Mouse (Mus musculus): ENCODE data around the gene Axl. TPM values are rescaled to one million over a fixed set of nuclear protein-coding genes. Genes with fewer than 3 reads are reported as not detected.
"Not testable (repeated sequence)": the region's sequence is repeated elsewhere in the genome, so short reads cannot be mapped to it uniquely, and the experiment has no call there.

Gene Axl
- total and polyA plus RNA-seq, 3 experiments, result 0.11 to 2.5 TPM; not detected in 1

DNA sequence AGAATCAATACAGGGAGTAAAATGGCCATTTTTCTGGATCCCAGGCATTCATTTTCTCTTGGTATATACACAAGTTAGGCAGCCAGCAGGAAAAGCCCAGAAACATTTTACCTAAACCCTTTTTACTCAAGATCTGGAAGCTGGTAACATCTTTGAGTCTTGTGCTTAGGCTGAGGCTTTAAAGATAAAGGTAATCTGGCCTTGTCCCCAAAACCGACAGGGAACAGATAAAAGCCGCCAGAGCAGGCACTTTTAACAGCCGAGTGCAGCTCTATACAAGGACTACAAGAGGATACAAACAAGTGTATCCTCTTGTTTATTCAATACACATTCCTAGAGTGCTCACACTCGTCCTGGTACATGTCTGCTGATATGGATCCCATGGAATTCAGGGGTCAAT is 53.5 kb downstream of the Axl start:
- Histone ChIP-seq H3K4me1 (ENCODE audit: insufficient read depth, low read depth, low read length) (peaks cover 17% of the 10 kb centered on the region), H3K4me3 (ENCODE audit: low read depth, low read length) (no peak overlapping the region), H3K9me3 (replicated peaks) (no peaks in the 10 kb centered on the region), H3K36me3 (replicated peaks) (peaks cover 95% of the 10 kb centered on the region), H3K27me3 (ENCODE audit: insufficient read depth, low read length) (no peaks in the 10 kb centered on the region)
- TF ChIP-seq CTCF (IDR thresholded peaks at IDR 0.05; ENCODE audit: low read depth, low read length) (no peak), GATA1 (IDR thresholded peaks at IDR 0.05; ENCODE audit: borderline replicate concordance, low read length) (no peak), POLR2AphosphoS5 (IDR thresholded peaks at IDR 0.05; ENCODE audit: insufficient replicate concordance, low read depth, low read length) (no peak), TAL1 (conservative IDR thresholded peaks at IDR 0.05; ENCODE audit: low read depth, low read length) (no peak), GATA2 (IDR thresholded peaks at IDR 0.05; ENCODE audit: borderline replicate concordance, low read depth, low read length) (no peak)
- DNase-seq (ENCODE audit: low spot score) (no peak), ATAC-seq (ENCODE audit: extremely low read depth, insufficient number of reproducible peaks, low FRiP score, poor library complexity, severe bottlenecking) (no peak)

DNA sequence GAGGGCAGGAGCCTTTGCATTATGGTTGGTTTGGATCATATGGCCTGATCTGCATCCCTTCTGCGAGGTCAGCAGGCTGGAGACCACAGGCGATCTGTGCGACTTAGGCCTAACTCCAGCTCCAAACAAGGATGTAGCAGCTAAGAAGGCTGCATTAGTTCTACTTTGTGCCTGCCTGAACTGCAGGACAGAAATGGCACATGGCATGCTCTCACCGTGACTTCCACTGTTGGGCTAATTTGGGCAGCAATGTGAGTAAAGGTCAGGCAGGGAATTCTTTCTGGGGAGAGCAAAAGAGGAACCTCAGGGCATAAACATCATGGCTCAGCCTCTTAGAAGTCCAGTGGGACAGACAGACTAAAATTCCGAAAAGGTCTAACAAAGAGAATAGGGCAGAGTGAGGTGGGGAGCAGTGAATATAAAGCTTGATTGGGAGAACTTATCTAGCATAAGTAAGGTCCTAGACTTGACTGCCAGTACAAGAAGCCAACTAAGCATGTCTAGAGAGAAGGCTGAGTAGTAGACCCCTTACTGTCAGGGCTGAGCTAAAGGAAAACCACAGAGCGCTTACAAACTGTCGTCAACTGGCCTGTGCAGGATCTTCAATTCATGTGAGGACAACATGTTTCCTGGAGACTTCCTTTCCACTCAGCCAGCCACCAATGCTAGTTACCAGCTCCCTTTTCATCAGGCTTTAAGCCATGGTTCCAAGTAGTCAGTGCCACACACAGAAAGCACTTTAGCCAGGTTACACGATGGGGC is 57.0 kb downstream of the Axl start:
- no peaks in the 10 kb centered on the region for H3K9me3 ChIP-seq (replicated peaks)
- DNase-seq (ENCODE audit: low spot score) (no peak), ATAC-seq (ENCODE audit: extremely low read depth, insufficient number of reproducible peaks, low FRiP score, poor library complexity, severe bottlenecking) (no peak)
- no peak overlapping the region for H3K4me3 ChIP-seq (ENCODE audit: low read depth, low read length)
- H3K27me3 ChIP-seq (ENCODE audit: insufficient read depth, low read length), result no peaks in the 10 kb centered on the region
- TF ChIP-seq TAL1 (conservative IDR thresholded peaks at IDR 0.05; ENCODE audit: low read depth, low read length) (no peak), CTCF (IDR thresholded peaks at IDR 0.05; ENCODE audit: low read depth, low read length) (no peak), GATA2 (IDR thresholded peaks at IDR 0.05; ENCODE audit: borderline replicate concordance, low read depth, low read length) (no peak), POLR2AphosphoS5 (IDR thresholded peaks at IDR 0.05; ENCODE audit: insufficient replicate concordance, low read depth, low read length) (no peak), GATA1 (IDR thresholded peaks at IDR 0.05; ENCODE audit: borderline replicate concordance, low read length) (no peak)
- peaks cover 30% of the 10 kb centered on the region for H3K4me1 ChIP-seq (ENCODE audit: insufficient read depth, low read depth, low read length)
- H3K36me3 ChIP-seq (replicated peaks), result peaks cover 98% of the 10 kb centered on the region

DNA sequence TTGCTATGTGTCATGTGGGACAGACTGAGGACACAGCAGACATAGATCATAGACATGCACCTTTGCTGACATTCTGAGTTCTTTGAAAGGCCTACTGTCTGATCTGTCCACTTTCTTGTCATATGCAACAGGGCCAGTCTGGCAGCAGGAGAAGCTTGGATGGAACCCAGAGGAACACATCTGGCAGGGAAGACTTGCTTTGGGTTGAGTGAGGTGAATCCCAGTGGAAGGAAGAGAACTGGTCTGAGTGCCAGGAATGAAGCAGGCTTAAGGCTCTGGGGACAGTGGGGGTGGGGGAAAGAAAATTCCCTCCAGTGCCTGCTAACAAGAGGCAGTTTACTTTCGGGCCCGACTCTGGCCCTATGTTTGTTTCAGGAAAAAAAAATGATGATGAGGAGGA is 58.6 kb downstream of the Axl start:
- Histone ChIP-seq H3K36me3 (replicated peaks) (peaks cover 98% of the 10 kb centered on the region), H3K4me1 (ENCODE audit: insufficient read depth, low read depth, low read length) (peaks cover 38% of the 10 kb centered on the region), H3K9me3 (replicated peaks) (no peaks in the 10 kb centered on the region), H3K27me3 (ENCODE audit: insufficient read depth, low read length) (no peaks in the 10 kb centered on the region), H3K4me3 (ENCODE audit: low read depth, low read length) (no peak overlapping the region)
- ATAC-seq (ENCODE audit: extremely low read depth, insufficient number of reproducible peaks, low FRiP score, poor library complexity, severe bottlenecking) (no peak), DNase-seq (ENCODE audit: low spot score) (no peak)
- TF ChIP-seq POLR2AphosphoS5 (IDR thresholded peaks at IDR 0.05; ENCODE audit: insufficient replicate concordance, low read depth, low read length) (no peak), GATA2 (IDR thresholded peaks at IDR 0.05; ENCODE audit: borderline replicate concordance, low read depth, low read length) (no peak), CTCF (IDR thresholded peaks at IDR 0.05; ENCODE audit: low read depth, low read length) (no peak), TAL1 (conservative IDR thresholded peaks at IDR 0.05; ENCODE audit: low read depth, low read length) (no peak), GATA1 (IDR thresholded peaks at IDR 0.05; ENCODE audit: borderline replicate concordance, low read length) (no peak)

DNA sequence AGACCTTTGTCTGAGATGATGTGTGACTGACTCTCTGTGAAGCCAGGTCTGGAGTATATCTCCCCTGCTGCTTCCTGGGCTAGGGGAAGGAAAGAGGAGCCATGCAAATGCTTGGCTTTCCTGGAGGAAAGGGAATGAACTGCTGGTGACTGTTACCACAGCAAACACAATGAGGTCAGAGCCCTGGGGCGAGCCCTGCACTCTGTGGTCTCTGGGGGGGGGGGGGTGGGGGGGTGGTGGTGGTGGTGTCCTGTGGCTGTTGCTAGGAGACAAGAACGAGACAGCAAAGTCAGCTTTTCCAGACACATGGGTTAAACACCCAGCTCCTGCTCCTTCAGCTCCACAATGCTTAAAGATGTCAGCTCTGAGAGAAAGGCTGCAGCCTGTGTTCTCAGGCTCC is 59.1 kb downstream of the Axl start:
- DNase-seq (ENCODE audit: low spot score), result no peak
- no peak for ATAC-seq (ENCODE audit: extremely low read depth, insufficient number of reproducible peaks, low FRiP score, poor library complexity, severe bottlenecking)
- no peaks in the 10 kb centered on the region for H3K27me3 ChIP-seq (ENCODE audit: insufficient read depth, low read length)
- no peaks in the 10 kb centered on the region for H3K9me3 ChIP-seq (replicated peaks)
- no peak for TF ChIP-seq GATA1 (IDR thresholded peaks at IDR 0.05; ENCODE audit: borderline replicate concordance, low read length)
- no peak for TF ChIP-seq CTCF (IDR thresholded peaks at IDR 0.05; ENCODE audit: low read depth, low read length)
- TF ChIP-seq POLR2AphosphoS5 (IDR thresholded peaks at IDR 0.05; ENCODE audit: insufficient replicate concordance, low read depth, low read length), result no peak
- no peak for TF ChIP-seq TAL1 (conservative IDR thresholded peaks at IDR 0.05; ENCODE audit: low read depth, low read length)
- no peak for TF ChIP-seq GATA2 (IDR thresholded peaks at IDR 0.05; ENCODE audit: borderline replicate concordance, low read depth, low read length)
- H3K4me3 ChIP-seq (ENCODE audit: low read depth, low read length), result no peak overlapping the region
- peaks cover 41% of the 10 kb centered on the region for H3K4me1 ChIP-seq (ENCODE audit: insufficient read depth, low read depth, low read length)
- peaks cover 98% of the 10 kb centered on the region for H3K36me3 ChIP-seq (replicated peaks)

DNA sequence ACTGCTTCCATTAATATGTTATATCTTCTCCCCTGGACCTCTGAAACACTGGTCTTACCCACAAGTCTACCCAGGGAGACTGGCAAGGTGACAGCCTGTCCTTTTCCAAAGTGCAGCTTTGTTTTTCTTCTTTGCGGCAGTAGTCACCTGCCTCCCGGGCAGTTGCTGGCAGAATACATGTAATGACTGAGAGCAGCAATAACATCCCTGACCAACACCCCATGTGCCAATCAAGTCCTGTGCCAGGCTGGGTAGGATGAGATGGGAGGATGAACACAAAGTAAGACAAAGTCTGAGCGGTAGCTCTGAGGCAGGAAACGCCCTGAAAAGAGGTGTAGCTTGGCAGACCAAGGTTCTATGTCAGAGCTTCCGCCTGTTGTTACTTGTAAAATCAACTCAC is 60.7 kb downstream of the Axl start:
- DNase-seq (ENCODE audit: low spot score), result no peak
- peaks cover 98% of the 10 kb centered on the region for H3K36me3 ChIP-seq (replicated peaks)

DNA sequence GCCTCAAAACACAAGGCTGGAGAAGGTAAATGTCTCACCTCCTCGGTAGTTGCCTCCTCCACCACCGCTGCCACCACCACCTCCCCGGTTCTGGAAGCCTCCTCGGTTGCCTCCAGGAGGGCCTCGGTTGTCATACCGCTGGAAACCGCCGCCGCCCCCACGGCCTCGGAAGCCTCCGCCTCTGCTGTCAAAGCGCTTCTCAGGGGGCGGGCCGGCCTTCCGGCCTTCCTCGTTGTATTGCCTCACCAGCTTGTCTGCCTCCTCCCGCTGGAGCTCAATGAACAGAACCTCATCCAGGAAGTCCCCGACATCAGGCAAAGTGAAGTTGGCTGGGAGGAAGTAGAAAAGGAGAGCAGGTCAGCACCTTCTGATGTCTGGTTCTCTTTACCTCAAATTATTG is 62.6 kb downstream of the Axl start:
- peaks cover 93% of the 10 kb centered on the region for H3K36me3 ChIP-seq (replicated peaks)
- H3K4me3 ChIP-seq (ENCODE audit: low read depth, low read length), result no peak overlapping the region
- H3K9me3 ChIP-seq (replicated peaks), result no peaks in the 10 kb centered on the region
- H3K27me3 ChIP-seq (ENCODE audit: insufficient read depth, low read length), result no peaks in the 10 kb centered on the region
- no peak for DNase-seq (ENCODE audit: low spot score)
- peaks cover 64% of the 10 kb centered on the region for H3K4me1 ChIP-seq (ENCODE audit: insufficient read depth, low read depth, low read length)
- TF ChIP-seq GATA1 (IDR thresholded peaks at IDR 0.05; ENCODE audit: borderline replicate concordance, low read length) (no peak), GATA2 (IDR thresholded peaks at IDR 0.05; ENCODE audit: borderline replicate concordance, low read depth, low read length) (no peak), TAL1 (conservative IDR thresholded peaks at IDR 0.05; ENCODE audit: low read depth, low read length) (no peak), CTCF (IDR thresholded peaks at IDR 0.05; ENCODE audit: low read depth, low read length) (no peak)
- no peak for ATAC-seq (ENCODE audit: extremely low read depth, insufficient number of reproducible peaks, low FRiP score, poor library complexity, severe bottlenecking)

More for the DNA sequence above, 60.7 kb downstream of the Axl start:
- TF ChIP-seq TAL1 (conservative IDR thresholded peaks at IDR 0.05; ENCODE audit: low read depth, low read length), result no peak
- Histone ChIP-seq H3K27me3 (ENCODE audit: insufficient read depth, low read length) (no peaks in the 10 kb centered on the region), H3K4me1 (ENCODE audit: insufficient read depth, low read depth, low read length) (peaks cover 55% of the 10 kb centered on the region), H3K4me3 (ENCODE audit: low read depth, low read length) (no peak overlapping the region), H3K9me3 (replicated peaks) (no peaks in the 10 kb centered on the region)
- ATAC-seq (ENCODE audit: extremely low read depth, insufficient number of reproducible peaks, low FRiP score, poor library complexity, severe bottlenecking), result no peak

DNA sequence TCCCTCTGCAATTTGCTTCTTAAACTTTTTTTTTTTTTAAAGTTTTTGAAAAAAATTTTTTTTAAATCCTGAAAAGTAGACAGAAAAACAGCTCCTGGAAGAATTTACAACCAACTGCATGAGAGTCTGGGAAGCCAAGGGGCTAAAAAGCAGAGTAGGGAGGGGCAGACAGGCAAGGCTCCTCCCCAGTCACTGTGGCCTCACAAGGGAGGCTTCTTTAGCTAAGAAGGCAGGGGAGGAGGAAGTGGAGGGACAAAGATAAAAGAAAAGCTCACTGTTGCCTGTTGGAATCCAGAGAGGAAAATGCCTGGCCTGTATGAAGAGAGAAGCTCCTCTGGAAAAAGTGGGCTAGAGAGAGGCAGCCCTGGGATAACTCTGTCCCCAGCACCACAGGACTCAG is 66.7 kb downstream of the Axl start:
- not testable (repeated sequence) for DNase-seq (ENCODE audit: low spot score); H3K4me3 ChIP-seq (ENCODE audit: low read depth, low read length); H3K9me3 ChIP-seq (replicated peaks); H3K27me3 ChIP-seq (ENCODE audit: insufficient read depth, low read length)
- Histone ChIP-seq H3K36me3 (replicated peaks) (peaks cover 80% of the 10 kb centered on the region), H3K4me1 (ENCODE audit: insufficient read depth, low read depth, low read length) (peaks cover 73% of the 10 kb centered on the region)
- peak; percentile 28; the same call in 1 of the 2 replicates for ATAC-seq (ENCODE audit: extremely low read depth, insufficient number of reproducible peaks, low FRiP score, poor library complexity, severe bottlenecking)
